Mouse (Mus musculus): Measurements from ENCODE around the gene Klhdc7a. TPM values are rescaled to one million over a fixed set of nuclear protein-coding genes. Genes with fewer than 3 reads are reported as not detected.

The Klhdc7a gene
- total and polyA plus RNA-seq, 2 experiments from 2014 or later, result 0.25 to 1.4 TPM

GRCm38 (mm10) chr4:139925275-139926160 is 42.3 kb downstream of the Klhdc7a start:
- Histone ChIP-seq H3K4me2 (ENCODE audit: low read depth, low read length, poor library complexity, severe bottlenecking) (peak overlapping the region; percentile 49), H3K36me3 (ENCODE audit: insufficient read depth, low read length) (no peaks in the 10 kb centered on the region), H3K9ac (replicated peaks; ENCODE audit: low read length, poor library complexity, severe bottlenecking) (0 out of 2 replicates have a peak overlapping the region, but pooled peaks have one; percentile 36), H3K27me3 (ENCODE audit: insufficient read depth, low read length) (no peaks in the 10 kb centered on the region; the same call in 1 of the 2 replicates), H3K4me1 (ENCODE audit: insufficient read depth, low read length) (peaks cover 16% of the 10 kb centered on the region; the same call in 1 of the 2 replicates), H3K9me3 (ENCODE audit: low read length) (no peaks in the 10 kb centered on the region), H3K4me3 (ENCODE audit: low read depth, low read length) (peak overlapping the region; percentile 19), H3K27ac (ENCODE audit: low read depth, low read length) (peak overlapping the region; percentile 73)
- peak; percentile 54 for DNase-seq (ENCODE audit: low spot score)
- 9% methylated on average over 34 of the region's 34 CpGs for WGBS
- peak; percentile 71 for TF ChIP-seq CTCF (IDR thresholded peaks at IDR 0.05)
- peak; percentile 45; the same call in 1 of the 2 replicates for ATAC-seq (ENCODE audit: low FRiP score)

- DNase-seq (ENCODE audit: low spot score) (peak; percentile 57), ATAC-seq (ENCODE audit: low FRiP score) (no peak)
- Histone ChIP-seq H3K4me1 (ENCODE audit: insufficient read depth, low read length) (no peaks in the 10 kb centered on the region), H3K36me3 (ENCODE audit: insufficient read depth, low read length) (no peaks in the 10 kb centered on the region), H3K4me2 (ENCODE audit: low read depth, low read length, poor library complexity, severe bottlenecking) (no peak overlapping the region), H3K27ac (ENCODE audit: low read depth, low read length) (no peak overlapping the region), H3K4me3 (ENCODE audit: low read depth, low read length) (no peak overlapping the region), H3K27me3 (ENCODE audit: insufficient read depth, low read length) (no peaks in the 10 kb centered on the region), H3K9me3 (ENCODE audit: low read length) (no peaks in the 10 kb centered on the region), H3K9ac (replicated peaks; ENCODE audit: low read length, poor library complexity, severe bottlenecking) (no peak overlapping the region)
- 63% methylated on average over 7 of the region's 7 CpGs for WGBS
- TF ChIP-seq CTCF (IDR thresholded peaks at IDR 0.05), result peak; percentile 15; the same call in 1 of the 2 replicates
Measured at GRCm38 (mm10) chr4:139916731-139917130, 51.1 kb downstream of the Klhdc7a start.

MicroRNAs within 50 kb of the gene (microRNA counts, 519-probe panel; counts per million panel counts)
- 528 counts per million, percentile 58 among the panel's probes with 10 or more counts for microRNA mmu-miR-2139

Small RNAs within 50 kb of the gene (microRNA-seq; reads per million reads assigned to microRNA genes)
- gene Mir2139 (ENCODE audit: borderline number of aligned reads), result not detected

Other genes starting within 250 kb of the Klhdc7a start
- 34.9 and 36.0 TPM in 2 replicates for gene Pax7, start 134.5 kb downstream of the Klhdc7a start, total RNA-seq (2014; rRNA removed)
- 3.0 and 3.4 TPM in 2 replicates for gene Pax7, start 134.5 kb downstream of the Klhdc7a start, polyA plus RNA-seq (2015; fragmentation: Nextera tagmentation; extraction: Ambion mirVana)